In genomic region chr6:39447429-39448185, GRCm38 (mm10) we compare ENCODE assay signal across 12 mouse cellular contexts. TPM values are rescaled to one million over a fixed set of nuclear protein-coding genes. Genes with fewer than 3 reads are reported as not detected.
DNase-seq lines count a peak whose midpoint lies in the region; ATAC-seq and TF ChIP-seq lines count a peak whose summit lies in the region.
"Had no signal": no experiment of that assay in that cellular context is flagged by ENCODE, and none has a peak within 500 bp of the region (broad histone marks: within the 10 kb centered on the region; RNA-seq: fewer than 3 reads in every experiment).

No protein-coding gene starts in this region.

- DNase-seq in adrenal gland, postnatal 10 days = peak; percentile 17
- DNase-seq in adrenal gland, adult 8-10 months = no peak
- peak; percentile 37 for DNase-seq in right cerebral cortex, postnatal 25 days
- DNase-seq in right cerebral cortex, postnatal 14 days = no peak
- no peak for DNase-seq in stomach, postnatal 0 days (ENCODE audit: low spot score)
- DNase-seq in midbrain, postnatal 0 days (ENCODE audit: low spot score) = no peak

- peak; percentile 81 for ATAC-seq in stomach, postnatal 0 days (ENCODE audit: low FRiP score, low TSS enrichment)
- no peak for ATAC-seq in midbrain, postnatal 0 days (ENCODE audit: low FRiP score)
- ATAC-seq in forebrain, embryonic 16.5 days = no peak
- ATAC-seq: hindbrain, postnatal 0 days had no signal

- no peak for TF ChIP-seq EP300 in stomach, postnatal 0 days (optimal IDR thresholded peaks at IDR 0.05)

- WGBS in stomach, postnatal 0 days = 35% methylated on average over 4 of the region's 4 CpGs
- 46% methylated on average over 4 of the region's 4 CpGs for WGBS in midbrain, postnatal 0 days
- 61% methylated on average over 4 of the region's 4 CpGs for WGBS in forebrain, embryonic 16.5 days

- no peak for TF ChIP-seq CTCF in embryonic fibroblast, embryonic 13.5 days (IDR thresholded peaks at IDR 0.05; ENCODE audit: borderline replicate concordance, insufficient read depth, low read length)
- TF ChIP-seq CTCF in stomach, postnatal 0 days (IDR thresholded peaks at IDR 0.05; ENCODE audit: low read depth) = no peak
- TF ChIP-seq CTCF in midbrain, postnatal 0 days (IDR thresholded peaks at IDR 0.05) = no peak

- no peak overlapping the region for H3K9ac ChIP-seq in stomach, postnatal 0 days (ENCODE audit: low read length)
- no peak overlapping the region for H3K9ac ChIP-seq in midbrain, postnatal 0 days (replicated peaks; ENCODE audit: low read length, poor library complexity, severe bottlenecking)
- H3K9ac ChIP-seq in forebrain, embryonic 16.5 days (replicated peaks; ENCODE audit: low read depth, low read length) = no peak overlapping the region
- H3K9ac ChIP-seq: stomach, embryonic 15.5 days had no signal

- H3K4me3 ChIP-seq in embryonic fibroblast, embryonic 13.5 days (ENCODE audit: insufficient read depth, low read length) = no peak overlapping the region
- no peak overlapping the region for H3K4me3 ChIP-seq in stomach, postnatal 0 days (ENCODE audit: low read depth, low read length)
- H3K4me3 ChIP-seq in midbrain, postnatal 0 days (ENCODE audit: low read depth, low read length) = no peak overlapping the region
- H3K4me3 ChIP-seq in forebrain, embryonic 16.5 days (replicated peaks; ENCODE audit: low read length) = no peak overlapping the region
- H3K4me3 ChIP-seq: stomach, embryonic 15.5 days had no signal

- no peaks in the 10 kb centered on the region for H3K27me3 ChIP-seq in stomach, postnatal 0 days (ENCODE audit: control insufficient read depth, insufficient read depth, low read length)
- no peaks in the 10 kb centered on the region for H3K27me3 ChIP-seq in midbrain, postnatal 0 days (ENCODE audit: insufficient read depth, low read length)
- no peaks in the 10 kb centered on the region for H3K27me3 ChIP-seq in forebrain, embryonic 16.5 days (replicated peaks; ENCODE audit: control insufficient read depth, insufficient read depth, low read length)
- H3K27me3 ChIP-seq: stomach, embryonic 15.5 days had no signal

- TF ChIP-seq POLR2A in embryonic fibroblast, embryonic 13.5 days (IDR thresholded peaks at IDR 0.05; ENCODE audit: low read depth, low read length) = no peak

- H3K4me1 ChIP-seq in embryonic fibroblast, embryonic 13.5 days (ENCODE audit: control insufficient read depth, insufficient read depth, low read length) = peaks cover 3% of the 10 kb centered on the region
- H3K4me1 ChIP-seq in stomach, postnatal 0 days (replicated peaks; ENCODE audit: control insufficient read depth, insufficient read depth) = no peaks in the 10 kb centered on the region
- no peaks in the 10 kb centered on the region for H3K4me1 ChIP-seq in midbrain, postnatal 0 days (ENCODE audit: insufficient read depth, low read length)
- H3K4me1 ChIP-seq in forebrain, embryonic 16.5 days (replicated peaks; ENCODE audit: control insufficient read depth, insufficient read depth, low read length) = peaks cover 3% of the 10 kb centered on the region; the same call in 1 of the 2 replicates
- H3K4me1 ChIP-seq: stomach, embryonic 15.5 days had no signal

- no peak overlapping the region for H3K4me2 ChIP-seq in stomach, postnatal 0 days (replicated peaks; ENCODE audit: low read depth)
- H3K4me2 ChIP-seq in midbrain, postnatal 0 days (ENCODE audit: low read depth, low read length, poor library complexity, severe bottlenecking) = no peak overlapping the region
- H3K4me2 ChIP-seq in forebrain, embryonic 16.5 days (ENCODE audit: low read length) = no peak overlapping the region
- H3K4me2 ChIP-seq: heart, embryonic 11.5 days; liver, embryonic 11.5 days; stomach, embryonic 15.5 days had no signal

- H3K9me3 ChIP-seq in stomach, postnatal 0 days (ENCODE audit: control insufficient read depth, low read length) = no peaks in the 10 kb centered on the region
- no peaks in the 10 kb centered on the region for H3K9me3 ChIP-seq in midbrain, postnatal 0 days (ENCODE audit: low read length)
- H3K9me3 ChIP-seq in forebrain, embryonic 16.5 days (ENCODE audit: control insufficient read depth, low read length) = no peaks in the 10 kb centered on the region
- H3K9me3 ChIP-seq: stomach, embryonic 15.5 days had no signal

- H3K36me3 ChIP-seq in stomach, postnatal 0 days (ENCODE audit: control insufficient read depth, insufficient read depth, low read length) = no peaks in the 10 kb centered on the region
- no peaks in the 10 kb centered on the region for H3K36me3 ChIP-seq in midbrain, postnatal 0 days (ENCODE audit: insufficient read depth, low read length)
- H3K36me3 ChIP-seq in forebrain, embryonic 16.5 days (ENCODE audit: control insufficient read depth, insufficient read depth) = no peaks in the 10 kb centered on the region
- H3K36me3 ChIP-seq: stomach, embryonic 15.5 days had no signal

- peak overlapping the region; percentile 52 for H3K27ac ChIP-seq in embryonic fibroblast, embryonic 13.5 days (ENCODE audit: insufficient read depth, low read length)
- H3K27ac ChIP-seq in stomach, postnatal 0 days (replicated peaks) = no peak overlapping the region
- no peak overlapping the region for H3K27ac ChIP-seq in midbrain, postnatal 0 days (ENCODE audit: low read depth, low read length)
- no peak overlapping the region for H3K27ac ChIP-seq in forebrain, embryonic 16.5 days (ENCODE audit: low read length)
- H3K27ac ChIP-seq: hindbrain, postnatal 0 days; stomach, embryonic 15.5 days had no signal

RNA-seq across cellular contexts. Expression of gene Mkrn1, which starts 27.3 kb away (rescaled TPM):
- total RNA-seq in adrenal gland, postnatal 10 days (2021) = 10 to 100 TPM; 70.7 to 71.5 TPM
- 10 to 100 TPM; 69.0 to 90.4 (median 76.6) TPM for total RNA-seq in adrenal gland, adult 8-10 months (2022)
- polyA plus RNA-seq in embryonic fibroblast, embryonic 13.5 days (2011; ENCODE audit: insufficient read length, low read depth, missing spikeins) = 37.9 and 40.5 TPM in 2 replicates
- 54.6 and 56.0 TPM in 2 replicates for polyA plus RNA-seq in stomach, postnatal 0 days (2015; fragmentation: Nextera tagmentation; extraction: Ambion mirVana)
- 201 and 269 TPM in 2 replicates for total RNA-seq in midbrain, postnatal 0 days (2014; rRNA removed)
- 232 and 238 TPM in 2 replicates for polyA plus RNA-seq in midbrain, postnatal 0 days (2015; fragmentation: Nextera tagmentation; extraction: Ambion mirVana)
- 240 and 244 TPM in 2 replicates for polyA plus RNA-seq in forebrain, embryonic 16.5 days (2015; fragmentation: Nextera tagmentation; extraction: Ambion mirVana)

Comparison
In these comparisons a context has a peak if more than half of its experiments do, and no peak if none do; other contexts are left out.
1. DNase-seq: peak in adrenal gland, postnatal 10 days (single experiment) and right cerebral cortex, postnatal 25 days (single experiment); none in adrenal gland, adult 8-10 months (single experiment), right cerebral cortex, postnatal 14 days (single experiment), stomach, postnatal 0 days (single experiment) and midbrain, postnatal 0 days (single experiment).